Mouse (Mus musculus) olfactory bulb, adult 2 months (tissue): ENCODE data around the gene B4gat1.
A peak's percentile ranks its signal among the peaks of the same experiment; 100 is the strongest.

Experiments used
- CTCF ChIP-seq: fragments of 200-500 bp; IDR thresholded peaks from 2 replicates; pipeline ENCODE4 v1.5.1; 2012; ENCODE audit warnings: low read depth, mild to moderate bottlenecking, low read length, moderate library complexity; ENCODE audit not compliant: insufficient read depth
- POLR2A ChIP-seq: fragments of 200-500 bp; IDR thresholded peaks from 2 replicates; pipeline ENCODE4 v1.6.1; 2012; ENCODE audit warnings: mild to moderate bottlenecking, low read depth, low read length, moderate library complexity; ENCODE audit not compliant: insufficient read depth

DNA sequence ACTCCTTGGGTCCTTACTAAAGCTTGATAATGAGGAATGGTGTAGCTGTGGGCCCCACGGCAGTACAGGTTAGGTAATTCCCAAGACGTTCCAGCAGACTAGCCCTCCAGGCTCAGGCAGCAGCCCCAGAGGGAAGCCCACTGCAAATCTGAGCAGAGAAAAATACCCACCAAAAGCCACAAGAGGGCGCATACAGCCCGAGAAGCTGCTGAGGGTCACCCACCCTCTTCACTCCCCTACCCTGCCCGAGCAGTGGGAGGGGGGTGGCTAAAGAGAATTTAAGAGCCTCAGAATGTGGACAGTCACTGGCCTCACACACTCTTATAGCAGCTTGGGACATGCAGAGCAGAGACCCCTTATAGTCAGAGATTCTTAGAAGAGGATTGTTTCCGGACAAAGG is 17.6 kb downstream of the B4gat1 start:
- TF ChIP-seq CTCF (peak; percentile 75; the same call in 1 of the 2 replicates), POLR2A (no peak)
